Mouse (Mus musculus) neural tube, embryonic 11.5 days (tissue): ENCODE results near the gene Pmpcb. TPM values are rescaled to one million over a fixed set of nuclear protein-coding genes. Genes with fewer than 3 reads are reported as not detected.
"Not testable (repeated sequence)": the region's sequence is repeated elsewhere in the genome, so short reads cannot be mapped to it uniquely, and the experiment has no call there.

Experiments
- ATAC-seq: fragments of 200-750 bp; cut with Nextera tagmentation; 2 replicates; pipeline ENCODE4 v1.8.0; 2017; ENCODE audit warnings: moderate number of reproducible peaks, mild to moderate bottlenecking, moderate TSS enrichment, moderate library complexity; ENCODE audit not compliant: insufficient read depth, low FRiP score, low TSS enrichment
- DNase-seq: peaks from one replicate; pipeline ENCODE4 v3.0.0-alpha.2; 2015; ENCODE audit warnings: low spot score
- H3K27ac ChIP-seq: fragments of 300-500 bp; sonication (generic); 2 replicates; pipeline ENCODE4 v1.5.1; 2014; ENCODE audit warnings: low read depth, mild to moderate bottlenecking, low read length
- H3K27me3 ChIP-seq: fragments of 300-500 bp; sonication (generic); 2 replicates; pipeline ENCODE4 v1.6.1; 2014; ENCODE audit warnings: mild to moderate bottlenecking, low read length, mixed read lengths; ENCODE audit not compliant: control insufficient read depth, insufficient read depth
- H3K36me3 ChIP-seq: fragments of 300-500 bp; sonication (generic); 2 replicates; pipeline ENCODE4 v1.6.1; 2014; ENCODE audit warnings: mild to moderate bottlenecking, low read length, moderate library complexity, mixed read lengths; ENCODE audit not compliant: control insufficient read depth, insufficient read depth
- H3K4me1 ChIP-seq: fragments of 300-500 bp; sonication (generic); 2 replicates; pipeline ENCODE4 v1.6.1; 2014; ENCODE audit warnings: low read length, mixed read lengths; ENCODE audit not compliant: control insufficient read depth, insufficient read depth
- H3K4me2 ChIP-seq: fragments of 300-500 bp; sonication (generic); 2 replicates; pipeline ENCODE4 v1.6.1; 2014; ENCODE audit warnings: low read depth, mild to moderate bottlenecking, moderate library complexity
- H3K4me3 ChIP-seq: fragments of 300-500 bp; sonication (generic); 2 replicates; pipeline ENCODE4 v1.5.1; 2014; ENCODE audit warnings: low read depth, low read length
- H3K9ac ChIP-seq: fragments of 300-500 bp; sonication (generic); 2 replicates; pipeline ENCODE4 v1.6.1; 2014; ENCODE audit warnings: mild to moderate bottlenecking, low read length
- H3K9me3 ChIP-seq: fragments of 300-500 bp; sonication (generic); 2 replicates; pipeline ENCODE4 v1.6.1; 2016; ENCODE audit warnings: low read length; ENCODE audit not compliant: control insufficient read depth
- WGBS: fragments of 180-500 bp; shearing (Covaris S2); extraction: QIAGEN DNeasy Blood & Tissue Kit; methylation state at CpG from one replicate; pipeline ENCODE4 v1.1.7; 2014; 5-methylcytosine and 5-hydroxymethylcytosine counted together
- polyA plus RNA-seq: library from polyadenylated mRNA; unstranded; fragments of >200 nt; fragmentation: Nextera tagmentation; extraction: Ambion mirVana; gene quantifications from 2 replicates; pipeline ENCODE4 v1.2.1, GENCODE M21; 2014

Pmpcb gene
- 96.1 and 103 TPM in 2 replicates for polyA plus RNA-seq

DNA sequence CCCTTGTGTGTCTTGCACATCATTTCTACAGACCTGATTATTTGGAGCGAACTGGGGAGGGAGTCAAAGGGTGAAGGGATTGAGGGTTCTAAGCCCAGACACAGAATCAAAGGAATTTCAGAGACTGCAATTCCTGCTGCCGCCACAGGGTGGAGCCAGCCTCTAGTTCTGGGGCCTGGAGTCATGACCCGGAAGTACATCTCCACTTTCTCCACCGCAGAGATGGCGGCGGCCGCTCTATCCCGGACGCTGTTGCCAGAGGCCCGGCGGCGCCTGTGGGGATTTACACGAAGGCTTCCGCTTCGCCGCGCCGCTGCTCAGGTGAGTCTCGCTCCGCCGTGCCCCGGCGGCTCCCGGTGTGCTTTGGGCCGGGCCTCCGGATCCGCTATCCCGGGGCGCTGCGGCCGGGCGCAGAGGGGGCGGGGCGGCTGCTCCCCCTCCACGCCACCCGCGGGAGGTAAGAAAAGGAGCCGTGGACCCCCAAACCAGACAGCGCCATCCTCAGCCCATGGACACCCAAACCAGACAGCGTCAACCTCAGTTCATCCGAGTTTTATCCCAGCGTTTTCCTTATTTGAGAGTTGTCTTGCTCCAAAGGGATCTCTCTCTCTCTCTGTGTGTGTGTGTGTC is at the start of gene Pmpcb:
TSS of gene Pmpcb (plus strand) at position 186 of the 630 bp plus-strand sequence.
- peak; percentile 88 for DNase-seq
- WGBS, result under 1% methylated on average over 42 of the region's 42 CpGs
- peak within 1 kb of the TSS; percentile 72; the same call in 1 of the 2 replicates for H3K27ac ChIP-seq

DNA sequence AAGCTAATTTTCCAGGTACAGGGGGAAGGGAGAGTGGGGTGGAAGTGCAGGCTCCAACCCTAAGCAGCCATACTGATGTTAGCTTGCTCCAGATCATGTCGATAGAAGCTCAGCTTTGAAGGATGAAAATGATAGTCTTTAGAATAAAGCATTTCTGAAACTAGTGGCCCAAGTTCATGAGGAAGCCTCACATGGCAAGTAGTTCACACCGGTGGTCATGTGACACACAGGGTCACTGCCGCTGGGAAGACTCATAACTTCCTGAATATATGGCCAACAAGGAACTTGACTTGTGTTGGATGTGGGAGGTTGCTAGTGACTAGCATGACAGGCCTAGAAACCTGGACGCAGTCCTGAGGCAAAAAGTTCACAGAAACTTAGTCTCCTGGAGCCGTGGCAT is 44.7 kb upstream of the Pmpcb start:
- H3K4me1 ChIP-seq, result no peaks in the 10 kb centered on the region
- H3K36me3 ChIP-seq, result no peaks in the 10 kb centered on the region
- H3K27me3 ChIP-seq, result no peaks in the 10 kb centered on the region
- H3K9me3 ChIP-seq, result no peaks in the 10 kb centered on the region
- ATAC-seq (no peak), DNase-seq (no peak)
- H3K4me3 ChIP-seq, result no peak overlapping the region
- WGBS, result 91% methylated on average over 5 of the region's 5 CpGs
- no peak overlapping the region for H3K9ac ChIP-seq
- no peak overlapping the region for H3K4me2 ChIP-seq
- H3K27ac ChIP-seq, result no peak overlapping the region

More for the DNA sequence above, at the start of gene Pmpcb:
- Histone ChIP-seq H3K4me3 (peak within 1 kb of the TSS; percentile 94), H3K4me1 (peaks cover 6% of the 10 kb centered on the region), H3K27me3 (no peaks in the 10 kb centered on the region), H3K4me2 (peak within 1 kb of the TSS; percentile 82), H3K9me3 (no peaks in the 10 kb centered on the region), H3K36me3 (no peaks in the 10 kb centered on the region), H3K9ac (peak within 1 kb of the TSS; percentile 91)
- peak; percentile 54 for ATAC-seq

DNA sequence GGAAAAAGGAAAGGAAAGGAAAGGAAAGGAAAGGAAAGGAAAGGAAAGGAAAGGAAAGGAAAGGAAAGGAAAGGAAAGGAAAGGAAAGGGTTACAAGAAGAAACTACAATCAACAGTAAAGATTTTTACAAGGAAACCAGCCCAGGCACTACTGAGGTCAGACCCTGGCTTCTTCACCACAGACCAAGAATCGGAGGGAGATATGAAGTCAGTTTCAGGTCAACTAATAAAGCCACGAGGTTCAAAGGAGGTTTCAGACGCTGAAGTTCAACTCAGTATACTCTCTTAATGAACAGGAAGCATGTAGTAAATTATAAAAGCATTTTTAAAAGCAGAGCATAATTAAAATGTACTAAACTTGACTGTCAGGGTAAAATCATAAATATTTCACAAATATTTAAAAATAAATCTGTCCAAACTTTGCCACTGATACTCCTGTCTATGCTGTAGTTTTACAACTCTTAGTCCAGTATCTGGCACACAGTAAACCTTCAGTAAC is 43.5 kb upstream of the Pmpcb start:
- WGBS, result 84% methylated on average over 3 of the region's 3 CpGs
- DNase-seq (no peak), ATAC-seq (no peak)
- Histone ChIP-seq H3K4me1 (no peaks in the 10 kb centered on the region), H3K27me3 (no peaks in the 10 kb centered on the region), H3K4me2 (no peak overlapping the region), H3K36me3 (no peaks in the 10 kb centered on the region), H3K9me3 (no peaks in the 10 kb centered on the region), H3K4me3 (no peak overlapping the region), H3K27ac (no peak overlapping the region), H3K9ac (no peak overlapping the region)

DNA sequence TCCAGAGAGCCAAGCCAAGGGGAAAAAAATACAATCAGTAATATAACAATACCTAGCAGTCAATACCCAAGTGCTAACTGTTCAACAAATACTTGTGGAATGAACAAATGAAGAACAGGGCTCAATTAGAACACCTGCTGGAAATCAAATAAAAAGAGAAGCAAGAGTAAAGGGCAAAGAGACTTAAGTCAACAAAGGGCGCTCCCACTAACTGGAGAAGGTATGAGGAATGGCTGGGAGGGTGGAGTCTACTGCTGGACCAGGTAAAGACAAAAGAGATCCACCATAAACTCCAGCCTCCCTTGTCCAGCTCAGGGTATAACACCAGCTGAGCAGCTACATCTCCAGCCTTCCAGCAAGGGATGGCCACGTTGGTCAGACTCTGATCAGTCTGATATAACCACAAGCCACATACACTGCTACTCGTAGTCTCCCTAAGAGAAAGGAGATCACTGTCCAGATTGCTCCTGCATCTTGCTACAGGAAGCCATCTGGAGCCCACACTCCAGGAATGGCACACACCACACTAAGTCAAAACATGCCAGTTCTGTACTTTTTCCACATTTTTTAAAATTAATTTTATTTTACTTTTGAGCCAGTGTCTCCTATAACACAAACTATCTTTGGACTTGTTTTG is 42.0 kb upstream of the Pmpcb start:
- H3K27ac ChIP-seq, result no peak overlapping the region
- no peak overlapping the region for H3K4me3 ChIP-seq
- no peaks in the 10 kb centered on the region for H3K9me3 ChIP-seq
- no peak overlapping the region for H3K4me2 ChIP-seq
- DNase-seq (no peak), ATAC-seq (no peak)
- H3K9ac ChIP-seq, result no peak overlapping the region
- 86% methylated on average over 3 of the region's 3 CpGs for whole genome bisulfite sequencing
- H3K4me1 ChIP-seq, result 0 out of 2 replicates have a peak, but pooled peaks cover 2% of the 10 kb centered on the region
- H3K36me3 ChIP-seq, result no peaks in the 10 kb centered on the region
- H3K27me3 ChIP-seq, result no peaks in the 10 kb centered on the region

DNA sequence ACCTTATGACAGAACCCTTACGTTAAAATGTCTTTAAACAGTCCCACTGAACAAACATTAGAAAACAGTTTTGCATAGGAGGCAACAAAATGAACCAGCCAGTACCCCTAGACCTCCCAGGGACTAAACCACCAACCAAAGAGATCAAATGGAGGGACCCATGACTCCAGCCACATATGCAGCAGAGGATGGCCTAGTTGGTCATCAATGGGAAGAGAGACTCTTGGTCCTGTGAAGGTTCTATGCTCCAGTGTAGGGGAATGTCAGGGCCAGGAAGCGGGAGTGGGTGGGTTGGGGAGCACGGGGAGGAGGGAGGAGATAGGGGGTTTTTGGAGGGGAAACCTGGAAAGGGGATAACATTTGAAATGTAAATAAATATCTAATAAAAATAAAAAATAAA is 37.4 kb upstream of the Pmpcb start:
- not testable (repeated sequence) for DNase-seq, H3K4me3 ChIP-seq, H3K27me3 ChIP-seq

DNA sequence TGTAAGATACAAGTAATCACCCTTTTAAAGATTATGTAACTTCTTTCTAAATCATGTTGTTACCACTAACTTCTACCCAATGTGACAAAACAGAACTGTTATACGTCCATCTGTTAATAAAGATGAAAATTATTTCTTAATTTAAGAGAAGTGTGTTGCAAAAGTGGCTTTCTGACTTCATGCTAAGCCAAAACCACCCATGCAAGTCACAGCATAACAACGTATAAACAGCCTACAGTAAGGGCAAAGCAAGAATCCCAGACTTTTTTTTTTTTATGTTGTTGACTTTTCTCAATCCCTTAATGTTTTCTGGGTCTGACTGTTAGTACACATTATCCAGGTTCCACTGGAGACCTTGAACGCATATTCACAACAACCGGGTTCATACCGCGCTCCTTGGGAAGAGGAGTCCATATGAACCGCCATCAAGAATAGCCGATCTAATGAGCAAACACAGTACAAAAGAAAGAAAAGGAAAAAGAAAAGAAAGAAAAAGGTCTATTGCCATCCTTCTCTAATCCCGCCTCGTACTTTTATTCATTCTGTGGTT is 36.6 kb upstream of the Pmpcb start:
- ATAC-seq (no peak), DNase-seq (no peak)
- H3K27ac ChIP-seq, result no peak overlapping the region
- H3K27me3 ChIP-seq, result no peaks in the 10 kb centered on the region
- H3K9ac ChIP-seq, result no peak overlapping the region; the same call in 1 of the 2 replicates
- H3K9me3 ChIP-seq, result no peaks in the 10 kb centered on the region
- H3K36me3 ChIP-seq, result no peaks in the 10 kb centered on the region
- H3K4me1 ChIP-seq, result 0 out of 2 replicates have a peak, but pooled peaks cover 2% of the 10 kb centered on the region
- H3K4me3 ChIP-seq, result peak overlapping the region; percentile 70
- 17% methylated on average over 10 of the region's 10 CpGs for WGBS
- H3K4me2 ChIP-seq, result peak overlapping the region; percentile 52

More for the DNA sequence above, 37.4 kb upstream of the Pmpcb start:
- not testable (repeated sequence) for ATAC-seq, H3K9ac ChIP-seq, H3K27ac ChIP-seq, H3K9me3 ChIP-seq, H3K36me3 ChIP-seq, H3K4me2 ChIP-seq, H3K4me1 ChIP-seq
- 94% methylated on average over 3 of the region's 3 CpGs for WGBS

DNA sequence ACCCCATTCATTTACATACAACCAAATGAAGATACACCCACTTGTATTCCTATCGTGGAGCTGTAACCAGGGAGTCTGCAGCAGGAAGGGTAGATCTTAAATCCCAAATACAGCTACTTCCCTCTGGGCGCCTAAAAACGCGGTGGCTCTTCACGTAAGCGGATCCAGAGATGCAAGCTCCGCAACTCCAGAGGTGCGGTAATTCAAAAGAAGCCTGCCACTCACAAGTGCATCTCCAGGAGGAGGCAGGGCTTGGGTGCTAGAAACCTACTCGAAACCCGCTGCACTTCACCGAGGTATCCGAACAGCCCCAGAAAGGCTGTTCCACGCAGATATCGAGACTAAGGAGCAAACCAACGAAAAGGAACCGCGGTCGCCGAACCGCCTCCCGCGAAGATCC is 36.0 kb upstream of the Pmpcb start:
- Histone ChIP-seq H3K27ac (peak overlapping the region; percentile 95; the same call in 1 of the 2 replicates), H3K4me3 (peak overlapping the region; percentile 70), H3K9ac (peak overlapping the region; percentile 52), H3K4me1 (0 out of 2 replicates have a peak, but pooled peaks cover 2% of the 10 kb centered on the region), H3K4me2 (peak overlapping the region; percentile 52), H3K27me3 (no peaks in the 10 kb centered on the region), H3K9me3 (no peaks in the 10 kb centered on the region), H3K36me3 (no peaks in the 10 kb centered on the region)
- ATAC-seq, result peak; percentile 67
- DNase-seq, result no peak
- WGBS, result under 1% methylated on average over 22 of the region's 22 CpGs

DNA sequence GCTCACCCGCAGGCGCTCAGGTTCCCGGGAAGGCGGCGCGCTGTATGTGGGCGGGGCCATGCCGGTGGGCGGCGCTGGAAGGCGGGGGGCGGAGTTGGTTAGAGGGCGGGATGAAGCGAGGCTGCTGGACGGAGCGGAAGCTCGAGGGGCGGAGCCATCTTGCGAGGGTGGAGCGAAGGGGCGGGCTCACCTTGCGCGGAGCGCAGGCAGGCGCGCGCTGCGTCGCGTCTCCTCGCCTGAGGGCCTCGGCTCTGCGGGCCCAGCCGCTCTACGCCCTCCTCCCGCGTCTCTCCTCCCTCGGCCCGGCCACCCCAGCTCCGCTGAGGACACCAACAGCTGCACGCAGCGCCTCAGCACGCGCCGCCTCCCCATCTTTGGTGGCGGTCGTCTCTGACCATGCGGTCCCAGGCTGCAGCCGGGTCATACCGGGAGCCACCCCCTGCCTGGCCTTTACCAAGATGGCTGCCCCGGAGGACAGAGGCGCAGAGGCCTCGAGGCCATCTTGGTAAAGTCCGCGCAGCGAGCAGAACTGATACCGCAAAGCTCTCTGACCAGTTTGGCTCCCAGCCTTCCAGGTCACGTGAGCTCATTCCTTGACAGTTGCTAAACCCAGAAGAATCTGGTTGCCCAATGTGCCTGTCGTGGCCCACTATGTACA is 35.5 kb upstream of the Pmpcb start, which contains the start of gene Napepld:
TSS of gene Napepld (minus strand) at position 46 of the 658 bp plus-strand sequence.
- peak within 1 kb of the TSS; percentile 52 for H3K4me2 ChIP-seq
- ATAC-seq, result peak; percentile 98
- under 1% methylated on average over 57 of the region's 59 CpGs for WGBS

More for the DNA sequence above, 35.5 kb upstream of the Pmpcb start, which contains the start of gene Napepld:
- H3K4me1 ChIP-seq, result 0 out of 2 replicates have a peak, but pooled peaks cover 2% of the 10 kb centered on the region
- DNase-seq, result peak; percentile 98
- no peaks in the 10 kb centered on the region for H3K36me3 ChIP-seq
- no peaks in the 10 kb centered on the region for H3K27me3 ChIP-seq
- peak within 1 kb of the TSS; percentile 95 for H3K27ac ChIP-seq
- H3K9me3 ChIP-seq, result no peaks in the 10 kb centered on the region
- peak within 1 kb of the TSS; percentile 92 for H3K9ac ChIP-seq
- peak within 1 kb of the TSS; percentile 70 for H3K4me3 ChIP-seq
